Mouse (Mus musculus): ENCODE results near the gene Tssk1. TPM values are rescaled to one million over a fixed set of nuclear protein-coding genes. Genes with fewer than 3 reads are reported as not detected.
A peak's percentile ranks its signal among the peaks of the same experiment; 100 is the strongest.

Tssk1 gene
- polyA plus RNA-seq, 1 experiment from 2014 or later, result not detected

- H3K27ac ChIP-seq (replicated peaks), result 0 out of 2 replicates have a peak overlapping the region, but pooled peaks have one; percentile 39
- H3K9me3 ChIP-seq (replicated peaks), result no peaks in the 10 kb centered on the region
- 54% methylated on average over 2 of the region's 2 CpGs for WGBS
- peaks cover 18% of the 10 kb centered on the region for H3K36me3 ChIP-seq
- no peaks in the 10 kb centered on the region for H3K27me3 ChIP-seq
- H3K4me2 ChIP-seq (replicated peaks), result no peak overlapping the region
- ATAC-seq (ENCODE audit: insufficient number of reproducible peaks, low FRiP score, low TSS enrichment, low read depth), result no peak
- peaks cover 18% of the 10 kb centered on the region for H3K4me1 ChIP-seq
- H3K9ac ChIP-seq, result no peak overlapping the region
- no peak overlapping the region for H3K4me3 ChIP-seq (replicated peaks)
These were observed 35.6 kb downstream of the Tssk1 start for GRCm38 (mm10) chr16:17929631-17930030.

- no peaks in the 10 kb centered on the region for H3K36me3 ChIP-seq
- H3K9ac ChIP-seq, result no peak overlapping the region
- no peak for ATAC-seq (ENCODE audit: insufficient number of reproducible peaks, low FRiP score, low TSS enrichment, low read depth)
- H3K27ac ChIP-seq (replicated peaks), result no peak overlapping the region
- no peaks in the 10 kb centered on the region for H3K9me3 ChIP-seq (replicated peaks)
- H3K4me3 ChIP-seq (replicated peaks), result no peak overlapping the region
- 72% methylated on average over 5 of the region's 5 CpGs for WGBS
- H3K27me3 ChIP-seq, result no peaks in the 10 kb centered on the region
- peaks cover 11% of the 10 kb centered on the region for H3K4me1 ChIP-seq
- no peak overlapping the region for H3K4me2 ChIP-seq (replicated peaks)
These were observed 38.0 kb downstream of the Tssk1 start for GRCm38 (mm10) chr16:17931906-17932460.

- H3K9ac ChIP-seq, result no peak overlapping the region
- H3K27ac ChIP-seq (replicated peaks), result no peak overlapping the region
- H3K36me3 ChIP-seq, result no peaks in the 10 kb centered on the region
- no peak overlapping the region for H3K4me2 ChIP-seq (replicated peaks)
- 66% methylated on average over 9 of the region's 9 CpGs for WGBS
- H3K4me1 ChIP-seq, result peaks cover 2% of the 10 kb centered on the region
- no peak for ATAC-seq (ENCODE audit: insufficient number of reproducible peaks, low FRiP score, low TSS enrichment, low read depth)
- no peaks in the 10 kb centered on the region for H3K9me3 ChIP-seq (replicated peaks)
- H3K27me3 ChIP-seq, result no peaks in the 10 kb centered on the region
- H3K4me3 ChIP-seq (replicated peaks), result no peak overlapping the region
These were observed 39.8 kb downstream of the Tssk1 start for GRCm38 (mm10) chr16:17933594-17934444.

GRCm38 (mm10) chr16:17934445-17934910 lies 40.5 kb downstream of the Tssk1 start:
- Histone ChIP-seq H3K27me3 (no peaks in the 10 kb centered on the region), H3K4me3 (replicated peaks) (no peak overlapping the region), H3K4me2 (replicated peaks) (no peak overlapping the region), H3K4me1 (0 out of 2 replicates have a peak, but pooled peaks cover 4% of the 10 kb centered on the region), H3K9me3 (replicated peaks) (no peaks in the 10 kb centered on the region), H3K27ac (replicated peaks) (no peak overlapping the region), H3K9ac (no peak overlapping the region), H3K36me3 (no peaks in the 10 kb centered on the region)
- no peak for ATAC-seq (ENCODE audit: insufficient number of reproducible peaks, low FRiP score, low TSS enrichment, low read depth)
- WGBS, result 54% methylated on average over 3 of the region's 3 CpGs

- H3K27ac ChIP-seq (replicated peaks), result no peak overlapping the region
- 0 out of 2 replicates have a peak, but pooled peaks cover 4% of the 10 kb centered on the region for H3K4me1 ChIP-seq
- H3K4me2 ChIP-seq (replicated peaks), result no peak overlapping the region
- H3K9me3 ChIP-seq (replicated peaks), result no peaks in the 10 kb centered on the region
- no peak for ATAC-seq (ENCODE audit: insufficient number of reproducible peaks, low FRiP score, low TSS enrichment, low read depth)
- WGBS, result 78% methylated on average over 10 of the region's 10 CpGs
- H3K36me3 ChIP-seq, result no peaks in the 10 kb centered on the region
- H3K4me3 ChIP-seq (replicated peaks), result no peak overlapping the region
- no peaks in the 10 kb centered on the region for H3K27me3 ChIP-seq
- no peak overlapping the region for H3K9ac ChIP-seq
These were observed 42.8 kb downstream of the Tssk1 start for GRCm38 (mm10) chr16:17936776-17937175.

DNA sequence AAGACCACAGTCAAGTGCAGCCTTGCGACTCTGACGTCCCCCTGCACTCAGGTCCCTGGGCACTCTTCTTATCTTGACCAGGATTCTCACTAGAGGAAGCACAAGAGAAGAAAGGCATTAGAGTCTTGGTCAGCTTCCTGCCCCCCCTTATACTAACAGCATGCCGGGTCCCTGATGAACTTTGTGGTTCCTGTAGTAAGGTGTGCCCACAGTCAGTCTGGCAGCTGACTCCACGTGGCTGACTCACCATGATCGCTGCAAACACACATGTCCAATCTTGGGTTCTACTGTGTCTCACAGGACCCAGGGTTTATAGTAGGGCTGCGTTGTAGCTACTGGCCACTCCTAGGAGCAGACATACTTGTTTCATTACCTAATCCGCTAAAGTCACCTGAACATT lies 44.2 kb downstream of the Tssk1 start:
- Histone ChIP-seq H3K4me1 (0 out of 2 replicates have a peak, but pooled peaks cover 4% of the 10 kb centered on the region), H3K9me3 (replicated peaks) (no peaks in the 10 kb centered on the region), H3K27me3 (no peaks in the 10 kb centered on the region), H3K36me3 (no peaks in the 10 kb centered on the region), H3K27ac (replicated peaks) (no peak overlapping the region), H3K9ac (no peak overlapping the region), H3K4me3 (replicated peaks) (no peak overlapping the region), H3K4me2 (replicated peaks) (no peak overlapping the region)
- WGBS, result 80% methylated on average over 7 of the region's 7 CpGs
- ATAC-seq (ENCODE audit: insufficient number of reproducible peaks, low FRiP score, low TSS enrichment, low read depth), result no peak

GRCm38 (mm10) chr16:17938821-17939220 lies 44.8 kb downstream of the Tssk1 start:
- Histone ChIP-seq H3K27me3 (no peaks in the 10 kb centered on the region), H3K36me3 (no peaks in the 10 kb centered on the region), H3K9me3 (replicated peaks) (no peaks in the 10 kb centered on the region), H3K4me1 (0 out of 2 replicates have a peak, but pooled peaks cover 4% of the 10 kb centered on the region), H3K4me2 (replicated peaks) (no peak overlapping the region), H3K4me3 (replicated peaks) (no peak overlapping the region), H3K27ac (replicated peaks) (no peak overlapping the region), H3K9ac (no peak overlapping the region)
- WGBS, result 12% methylated on average over 7 of the region's 7 CpGs
- peak; percentile 65 for ATAC-seq (ENCODE audit: insufficient number of reproducible peaks, low FRiP score, low TSS enrichment, low read depth)

- Histone ChIP-seq H3K4me1 (0 out of 2 replicates have a peak, but pooled peaks cover 4% of the 10 kb centered on the region), H3K27me3 (no peaks in the 10 kb centered on the region), H3K27ac (replicated peaks) (no peak overlapping the region), H3K4me2 (replicated peaks) (no peak overlapping the region), H3K4me3 (replicated peaks) (no peak overlapping the region), H3K36me3 (no peaks in the 10 kb centered on the region), H3K9ac (no peak overlapping the region), H3K9me3 (replicated peaks) (no peaks in the 10 kb centered on the region)
- ATAC-seq (ENCODE audit: insufficient number of reproducible peaks, low FRiP score, low TSS enrichment, low read depth), result no peak
- 54% methylated on average over 9 of the region's 9 CpGs for WGBS
These were observed 45.3 kb downstream of the Tssk1 start for GRCm38 (mm10) chr16:17939255-17939751.

DNA sequence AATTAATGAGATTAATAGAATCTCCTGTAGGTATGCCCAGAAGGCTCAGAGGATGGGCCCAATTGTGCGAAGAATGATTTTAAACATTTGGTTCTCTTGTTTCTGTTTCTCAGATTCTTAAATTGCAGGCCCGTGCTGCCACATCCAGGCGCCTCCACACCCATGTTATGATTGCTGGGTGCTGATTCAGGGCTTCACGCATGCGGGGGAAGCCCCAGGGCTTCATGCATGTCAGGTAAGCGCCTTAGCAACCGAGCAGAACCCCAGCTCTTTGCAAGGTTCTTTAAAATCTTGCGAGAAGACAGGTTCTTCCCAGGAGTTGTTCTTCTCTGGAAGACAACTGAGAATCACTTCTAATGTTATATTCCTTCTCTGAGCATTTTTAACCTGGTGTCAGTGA lies 49.4 kb downstream of the Tssk1 start:
- ATAC-seq (ENCODE audit: insufficient number of reproducible peaks, low FRiP score, low TSS enrichment, low read depth), result no peak
- no peaks in the 10 kb centered on the region for H3K27me3 ChIP-seq
- 0 out of 2 replicates have a peak, but pooled peaks cover 4% of the 10 kb centered on the region for H3K4me1 ChIP-seq
- H3K4me3 ChIP-seq (replicated peaks), result no peak overlapping the region
- no peak overlapping the region for H3K4me2 ChIP-seq (replicated peaks)
- H3K36me3 ChIP-seq, result no peaks in the 10 kb centered on the region
- no peaks in the 10 kb centered on the region for H3K9me3 ChIP-seq (replicated peaks)
- WGBS, result 52% methylated on average over 8 of the region's 8 CpGs
- H3K9ac ChIP-seq, result no peak overlapping the region
- no peak overlapping the region for H3K27ac ChIP-seq (replicated peaks)

GRCm38 (mm10) chr16:17945081-17945831 lies 51.2 kb downstream of the Tssk1 start:
- no peaks in the 10 kb centered on the region for H3K9me3 ChIP-seq (replicated peaks)
- H3K27me3 ChIP-seq, result no peaks in the 10 kb centered on the region
- H3K27ac ChIP-seq (replicated peaks), result no peak overlapping the region
- no peak overlapping the region for H3K4me2 ChIP-seq (replicated peaks)
- WGBS, result 51% methylated on average over 7 of the region's 7 CpGs
- no peak overlapping the region for H3K9ac ChIP-seq
- no peaks in the 10 kb centered on the region for H3K36me3 ChIP-seq
- 0 out of 2 replicates have a peak, but pooled peaks cover 2% of the 10 kb centered on the region for H3K4me1 ChIP-seq
- ATAC-seq (ENCODE audit: insufficient number of reproducible peaks, low FRiP score, low TSS enrichment, low read depth), result no peak
- no peak overlapping the region for H3K4me3 ChIP-seq (replicated peaks)
